Mouse (Mus musculus): ENCODE data around the gene Klrb1a. TPM values are rescaled to one million over a fixed set of nuclear protein-coding genes. Genes with fewer than 3 reads are reported as not detected.
A peak's percentile ranks its signal among the peaks of the same experiment; 100 is the strongest.

Gene Klrb1a
- total RNA-seq, 2 experiments from 2014 or later: not detected

DNA sequence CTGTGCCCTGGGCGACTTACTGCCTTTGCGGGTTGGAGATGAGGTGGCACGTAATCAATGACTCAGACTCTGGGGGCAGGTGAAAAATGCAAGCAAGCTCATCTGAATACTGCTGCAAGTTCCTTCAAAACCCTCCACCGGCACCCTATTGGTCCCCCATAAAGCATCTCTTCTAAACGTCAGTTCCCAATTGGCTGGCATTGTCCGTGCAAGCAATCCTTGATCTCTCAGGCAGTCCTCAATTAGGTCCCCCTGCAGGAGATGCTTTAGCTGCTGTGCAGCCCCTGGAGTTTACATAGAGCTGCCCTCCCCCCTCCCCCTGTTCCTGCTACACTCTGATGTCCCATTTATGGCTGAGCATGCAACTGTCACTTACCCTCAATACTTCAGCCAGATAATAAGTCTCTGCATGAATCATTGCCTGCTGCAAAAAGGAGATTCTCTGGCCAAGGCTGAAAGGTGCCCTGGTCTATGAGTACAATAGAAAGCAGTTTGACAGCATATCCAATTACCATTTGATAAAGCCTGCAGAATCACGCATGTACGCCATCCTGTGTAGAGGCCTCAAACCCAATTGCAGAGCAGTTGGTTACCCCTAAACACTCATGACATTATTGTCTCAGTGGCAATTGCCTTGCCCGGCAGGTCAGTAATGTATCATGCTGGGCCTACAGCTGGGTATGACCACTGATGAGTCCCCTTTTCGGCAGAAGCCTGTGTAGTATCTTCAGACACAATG is 20.7 kb downstream of the Klrb1a start:
- no peak for DNase-seq (ENCODE audit: low spot score in 2 of 2)

DNA sequence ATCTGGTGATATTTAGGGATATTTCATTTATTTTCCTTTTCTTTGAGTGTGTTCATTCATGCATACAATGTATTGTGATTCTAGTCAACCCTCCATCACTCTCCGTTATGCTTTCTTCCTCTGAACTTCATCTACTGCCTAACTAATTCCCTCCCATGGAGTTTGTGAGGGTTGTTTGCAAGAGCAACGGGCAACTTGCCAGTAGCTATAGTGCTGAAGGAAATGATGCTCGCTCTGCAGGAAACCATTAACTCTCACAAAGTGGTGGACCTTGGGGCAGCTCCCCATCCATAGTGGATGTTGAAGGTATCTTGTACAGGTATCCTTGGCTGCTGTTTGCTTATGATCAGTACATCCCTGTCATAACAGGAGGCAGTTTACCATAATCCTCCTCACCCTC is 21.3 kb downstream of the Klrb1a start:
- no peak for DNase-seq (ENCODE audit: low spot score in 2 of 2)

DNA sequence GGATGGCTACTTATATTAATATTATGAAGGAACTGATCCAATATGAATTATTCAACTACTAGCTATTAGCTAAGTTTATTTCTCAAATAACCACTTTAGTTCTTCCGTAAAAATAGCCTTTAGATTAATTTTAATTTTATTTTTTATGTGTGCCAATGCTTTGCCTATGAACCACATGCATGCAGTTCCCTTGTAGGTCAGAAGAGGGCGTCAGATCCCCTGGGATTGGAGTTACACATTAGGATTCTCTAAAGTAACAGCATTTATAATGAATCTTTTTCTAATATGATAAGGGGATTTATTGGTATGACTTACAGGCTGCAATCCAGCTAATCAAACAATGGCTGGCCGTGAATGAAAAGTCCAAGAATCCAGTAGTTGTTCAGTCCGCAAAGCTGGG is 23.8 kb downstream of the Klrb1a start:
- DNase-seq (ENCODE audit: low spot score in 2 of 2): no peak

DNA sequence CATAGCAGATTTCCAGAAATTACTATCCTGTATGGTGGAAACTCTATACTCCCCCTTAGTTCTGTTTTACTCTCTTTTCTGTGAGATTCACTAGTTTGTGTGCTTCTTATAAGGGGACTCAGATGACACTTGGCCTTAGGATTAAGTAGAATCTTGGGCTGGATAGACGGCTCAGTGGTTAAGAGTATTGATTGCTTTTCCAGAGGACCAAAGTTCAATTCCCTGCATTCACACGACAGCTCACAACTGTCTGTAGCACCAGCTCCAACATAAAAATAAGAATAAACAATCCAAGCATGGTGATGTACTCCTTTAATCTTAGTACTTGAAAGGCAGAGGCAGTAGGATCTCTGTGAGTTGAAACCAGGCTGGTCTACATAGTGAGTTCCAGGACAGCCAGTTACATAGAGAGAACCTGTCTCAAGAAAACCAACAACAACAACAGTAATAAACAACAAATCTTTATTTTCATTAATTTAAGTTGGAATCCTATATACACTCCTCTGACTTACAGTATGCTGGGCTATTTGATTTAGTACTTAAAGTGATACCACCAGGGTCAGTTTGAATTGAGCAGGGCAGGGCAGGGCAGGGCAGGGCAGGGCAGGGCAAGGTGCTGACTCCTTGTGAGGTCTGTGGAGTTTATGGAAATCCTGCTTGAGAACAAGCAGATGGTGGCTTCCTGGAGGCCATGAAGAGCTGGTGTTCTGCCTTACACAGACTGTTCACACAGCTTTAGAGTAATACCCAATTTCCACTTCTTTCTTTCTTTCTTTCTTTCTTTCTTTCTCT is 24.9 kb downstream of the Klrb1a start:
- DNase-seq (ENCODE audit: low spot score in 2 of 2): no peak

DNA sequence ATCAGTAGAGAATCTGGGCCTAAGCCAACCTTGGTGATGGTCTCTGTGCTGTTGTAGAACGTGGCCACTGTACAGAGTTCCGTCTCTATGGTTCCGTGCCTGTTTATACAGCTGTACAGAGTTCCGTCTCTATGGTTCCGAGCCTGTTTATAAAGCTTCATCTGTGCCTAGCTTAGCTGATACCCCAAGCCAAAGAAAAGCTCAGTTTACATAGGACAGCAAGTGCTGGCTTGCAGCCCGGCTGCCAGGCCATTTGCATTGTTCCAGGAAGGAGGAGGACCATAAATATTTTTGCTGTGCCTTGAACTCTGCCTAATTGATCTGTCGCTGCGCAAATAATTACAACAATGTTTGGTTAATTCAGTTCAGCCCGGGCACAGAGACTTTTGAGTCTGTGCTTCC is 26.2 kb downstream of the Klrb1a start:
- DNase-seq (ENCODE audit: low spot score in 2 of 2): peak in 1 of 2 experiments; percentile 32

DNA sequence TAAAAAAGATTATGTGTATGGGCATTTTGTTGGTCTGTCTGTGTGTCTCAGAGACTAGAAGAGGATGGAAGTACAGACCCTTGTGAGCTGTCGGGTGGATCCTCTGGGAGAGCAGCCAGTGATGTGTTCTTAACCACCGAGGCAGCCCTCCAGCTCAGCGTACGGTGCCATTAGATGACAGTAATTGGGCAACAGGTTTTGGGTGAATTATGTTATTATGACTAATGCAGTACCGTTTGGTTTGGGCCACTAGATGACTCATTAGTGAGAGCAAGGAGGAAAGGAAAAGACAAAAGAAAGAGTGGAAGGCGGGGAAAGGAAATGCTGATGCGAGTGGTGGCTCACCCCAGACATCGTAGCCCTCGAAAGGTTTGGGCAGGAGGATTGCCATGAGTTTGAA is 28.7 kb downstream of the Klrb1a start:
- no peak for DNase-seq (ENCODE audit: low spot score in 2 of 2)

DNA sequence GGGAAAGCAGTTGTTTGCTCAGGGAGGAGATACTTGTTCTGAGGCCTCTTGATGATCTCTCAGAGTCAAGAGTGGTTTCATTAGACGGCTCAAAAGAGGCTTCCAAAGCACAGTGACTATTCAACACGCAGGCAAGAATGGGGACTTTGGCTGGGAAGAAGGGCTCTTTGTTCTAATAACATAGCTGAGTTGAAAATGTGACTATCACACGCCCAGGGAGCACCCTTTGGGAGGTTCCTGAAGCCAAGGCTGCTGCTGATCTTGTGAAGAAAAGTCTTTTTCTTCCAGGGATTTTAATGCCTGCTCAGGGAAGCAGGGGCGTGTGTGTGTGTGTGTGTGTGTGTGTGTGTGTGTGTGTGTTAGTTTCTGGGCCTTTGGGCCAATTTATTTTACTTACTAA is 33.9 kb downstream of the Klrb1a start:
- DNase-seq (ENCODE audit: low spot score in 2 of 2): no peak

DNA sequence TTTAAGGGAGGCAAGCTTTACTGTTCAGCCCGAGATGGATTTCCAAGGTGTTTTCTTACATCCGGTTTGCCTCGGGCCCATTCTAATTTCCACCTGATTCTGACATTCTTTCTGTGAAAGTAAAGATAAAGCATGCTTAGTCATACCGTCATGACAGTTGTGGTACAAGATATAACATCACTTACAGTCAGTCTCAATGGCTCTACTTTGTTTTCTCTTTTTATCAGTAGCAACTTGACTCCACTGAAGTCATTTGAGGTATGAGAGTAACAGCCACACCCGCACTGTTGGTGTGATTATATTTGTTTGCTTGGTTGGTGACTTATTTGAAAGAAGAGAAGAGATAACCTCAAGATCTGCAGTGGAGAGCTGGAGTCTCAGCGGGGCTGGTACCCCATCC is 35.7 kb downstream of the Klrb1a start:
- no peak for DNase-seq (ENCODE audit: low spot score in 2 of 2)

DNA sequence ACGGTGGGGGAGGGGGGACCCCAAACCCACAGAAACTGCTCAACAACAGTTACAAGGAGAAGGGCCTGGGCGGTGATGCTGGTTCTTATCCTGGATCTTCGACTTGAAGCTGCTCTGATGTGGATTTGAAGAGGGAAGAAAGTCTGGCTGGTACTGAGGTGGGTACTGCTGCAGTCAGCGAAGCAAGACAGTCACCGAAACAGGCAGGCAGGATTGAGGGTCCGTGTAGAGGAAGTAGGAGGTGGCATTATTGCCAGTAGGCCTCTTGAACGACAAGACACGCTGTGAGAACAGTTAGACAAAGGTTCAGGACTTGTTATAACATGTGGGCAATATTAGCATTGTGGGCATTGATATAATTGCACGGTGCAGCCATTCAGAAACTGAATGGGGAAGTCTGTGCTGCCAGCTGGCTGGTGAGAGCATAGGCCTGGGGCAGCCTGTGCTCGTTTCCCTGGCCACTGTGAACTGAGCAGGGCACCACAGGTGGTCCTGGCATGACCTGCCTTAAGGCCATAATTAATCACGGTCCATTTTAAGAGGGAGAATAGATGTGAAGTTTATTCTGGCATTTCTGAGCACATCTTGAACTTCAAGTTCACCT is 37.6 kb downstream of the Klrb1a start:
- DNase-seq (ENCODE audit: low spot score in 2 of 2): no peak

DNA sequence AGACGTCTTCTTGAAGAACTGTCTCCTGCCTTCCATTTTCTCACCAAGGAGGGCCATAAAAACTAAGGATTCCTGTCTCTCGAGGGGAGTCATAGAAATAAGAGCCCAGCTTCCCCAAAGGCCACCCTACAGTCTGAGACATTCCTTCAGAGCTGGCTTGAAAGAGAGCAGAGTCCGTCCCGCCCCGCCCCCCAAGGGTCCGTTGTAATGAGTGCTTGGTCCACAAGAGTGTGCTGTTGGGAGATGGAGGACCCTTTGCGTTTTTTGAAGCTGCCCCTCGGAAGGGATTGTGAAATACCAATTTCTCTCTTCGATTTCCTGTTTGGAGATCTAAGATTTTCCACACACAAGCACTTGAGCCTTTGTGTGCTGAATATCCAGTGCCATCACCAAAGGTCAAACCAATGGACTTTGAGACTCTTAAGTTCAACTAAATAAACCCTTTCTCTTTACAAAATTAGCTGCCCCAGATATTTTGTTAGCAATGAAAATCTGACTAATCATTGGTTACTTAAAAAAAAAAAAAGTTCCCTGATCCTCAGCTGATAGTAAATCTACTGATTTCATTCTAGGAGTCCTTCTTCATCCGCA is 39.2 kb downstream of the Klrb1a start:
- no peak for DNase-seq (ENCODE audit: low spot score in 2 of 2)

DNA sequence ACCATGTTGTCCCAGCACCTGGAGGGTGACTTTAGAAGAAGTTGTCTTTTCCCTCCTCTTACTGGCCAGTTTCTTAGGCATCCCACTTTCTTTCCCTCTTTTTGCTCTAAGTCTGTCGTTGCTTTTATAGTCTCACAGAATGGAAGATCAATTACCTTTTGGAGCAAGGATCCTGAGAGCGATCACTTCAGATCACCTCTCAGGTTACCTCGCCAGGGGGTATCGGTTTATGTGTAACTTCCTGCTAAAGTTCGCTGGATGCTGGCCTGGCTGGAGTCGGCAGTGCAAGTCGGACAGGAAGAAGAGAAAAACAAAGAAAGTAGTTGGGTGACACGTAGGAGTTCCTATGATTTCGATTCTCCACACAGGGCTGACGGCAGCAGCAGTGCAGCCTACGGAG is 41.8 kb downstream of the Klrb1a start, which contains the start of gene A2ml1:
TSS of gene A2ml1 (minus strand) at position 101 of the 400 bp plus-strand sequence.
- no peak for DNase-seq (ENCODE audit: low spot score in 2 of 2)

DNA sequence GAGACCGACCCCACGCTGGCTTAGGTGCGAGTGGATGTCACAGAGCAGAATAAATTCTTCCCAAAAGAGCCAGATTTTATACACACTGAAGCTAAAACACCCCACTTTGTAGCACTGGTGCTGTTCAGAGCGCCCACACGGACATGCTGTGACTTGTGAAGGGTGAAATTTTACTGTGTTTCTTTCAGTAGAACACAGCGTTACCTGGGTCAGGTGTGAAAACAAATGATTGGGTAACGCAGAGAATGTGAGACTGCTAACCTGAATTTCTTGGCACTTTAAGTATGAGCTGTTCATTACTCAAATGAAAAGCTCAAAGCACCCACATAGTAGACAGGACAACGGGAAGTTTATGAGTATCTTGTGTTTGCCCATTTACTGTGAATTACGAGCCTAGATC is 46.0 kb downstream of the Klrb1a start:
- no peak for DNase-seq (ENCODE audit: low spot score in 2 of 2)

DNA sequence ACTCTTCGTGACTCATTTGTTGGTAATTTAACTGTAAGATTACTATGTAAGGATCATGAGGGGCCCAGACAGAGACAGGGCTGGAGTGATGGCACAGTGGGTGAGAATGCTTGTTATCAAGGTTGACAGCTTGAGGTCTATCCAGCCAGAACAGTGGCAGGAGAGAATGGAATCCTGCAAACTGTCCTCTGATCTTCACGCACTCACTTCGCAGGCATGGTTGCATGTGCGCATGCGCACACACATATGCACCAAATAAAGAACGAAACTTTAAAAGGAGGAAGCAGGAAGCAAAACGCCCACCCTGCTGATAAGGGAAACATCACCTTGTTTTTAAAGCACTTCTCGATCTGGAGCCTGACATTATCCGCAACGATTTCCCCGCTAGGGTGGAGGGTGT is 56.7 kb downstream of the Klrb1a start:
- DNase-seq (ENCODE audit: low spot score in 2 of 2): no peak

Other genes starting within 250 kb of the Klrb1a start
- gene Tex52, start 248.1 kb downstream of the Klrb1a start, total RNA-seq (2021): not detected
- not detected for gene Gm44596, start 248.0 kb downstream of the Klrb1a start, total RNA-seq (2021)
- gene Nrip2, start 224.2 kb downstream of the Klrb1a start, total RNA-seq (2021): 1 to 10 TPM; 4.1 to 6.2 TPM
- 10 to 100 TPM; 30.8 to 43.9 TPM for gene Itfg2, start 198.6 kb downstream of the Klrb1a start, total RNA-seq (2021)
- 100 to 1,000 TPM; 190 to 194 TPM for gene Fkbp4, start 184.9 kb downstream of the Klrb1a start, total RNA-seq (2021)
- gene Pzp, start 96.8 kb downstream of the Klrb1a start, total RNA-seq (2021): 100 to 1,000 TPM in 1 of 2 experiments, 10 to 100 TPM in 1; 15.0 to 306 TPM
- 1 to 10 TPM in 1 of 2 experiments, not detected in 1; 1.1 TPM for gene A2ml1, start 41.9 kb downstream of the Klrb1a start, total RNA-seq (2021)
- gene Clec2h, start 38.9 kb upstream of the Klrb1a start, total RNA-seq (2021): 1 to 10 TPM; 2.3 to 3.9 TPM
- not detected for gene Klrb1, start 99.5 kb upstream of the Klrb1a start, total RNA-seq (2021)
- under 1 TPM; 0.11 to 0.25 TPM for gene Klrb1c, start 165.7 kb upstream of the Klrb1a start, total RNA-seq (2021)
- not detected for gene Gm44511, start 202.8 kb upstream of the Klrb1a start, total RNA-seq (2021)
- gene Klrb1b, start 202.8 kb upstream of the Klrb1a start, total RNA-seq (2021): under 1 TPM in 1 of 2 experiments, not detected in 1; 0.79 TPM

Data from adrenal gland, postnatal 4 days (tissue).